Mouse (Mus musculus) granulocyte monocyte progenitor cell, adult 5-6 weeks (primary cell): ENCODE measurements around the gene Slc7a5. TPM values are rescaled to one million over a fixed set of nuclear protein-coding genes. Genes with fewer than 3 reads are reported as not detected.

ENCODE experiments used
- ATAC-seq: replicated peaks from 2 replicates; pipeline ENCODE4 v1.8.0; 2016; ENCODE audit warnings: mild to moderate bottlenecking, moderate TSS enrichment, inconsistent platforms; ENCODE audit not compliant: poor library complexity, severe bottlenecking
- total RNA-seq, 2 experiments: library from RNA; stranded (forward) in 1 of 2; stranded (reverse) in 1 of 2; fragments of 200-712, 200-1000 nt in 1 of 2; fragments of >200 nt in 1 of 2; fragmentation: Nextera tagmentation in 1 of 2; gene quantifications; 2 replicates each; pipeline ENCODE4 v1.2.3; 2014 to 2017

The Slc7a5 gene
- total RNA-seq, 2 experiments from 2014 or later = 22.8 to 63.6 TPM

GRCm38 (mm10) chr8:121911400-121911799, 3.9 kb upstream of the Slc7a5 start:
- ATAC-seq = no peak

GRCm38 (mm10) chr8:121909663-121910062, 2.2 kb upstream of the Slc7a5 start:
- no peak for ATAC-seq

DNA sequence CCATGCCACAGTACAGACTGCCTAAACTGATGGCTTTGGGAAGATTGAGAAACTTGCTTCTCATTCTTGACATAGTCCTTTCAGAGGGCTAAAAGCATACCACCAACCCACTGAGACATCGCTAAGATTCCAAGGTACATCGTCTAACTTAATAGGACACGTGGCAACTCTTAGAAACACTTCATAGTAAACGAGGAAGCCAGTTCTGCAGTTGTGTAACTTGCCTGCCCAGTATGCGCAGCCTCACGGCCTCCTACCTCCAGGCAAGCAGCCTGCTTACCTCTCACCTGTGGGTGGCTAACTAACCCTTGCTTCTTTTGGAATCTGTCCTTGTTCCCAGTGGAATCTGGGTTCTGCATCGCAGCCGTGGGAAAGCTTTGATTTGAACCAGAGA, 1.7 kb upstream of the Slc7a5 start:
- ATAC-seq = no peak

DNA sequence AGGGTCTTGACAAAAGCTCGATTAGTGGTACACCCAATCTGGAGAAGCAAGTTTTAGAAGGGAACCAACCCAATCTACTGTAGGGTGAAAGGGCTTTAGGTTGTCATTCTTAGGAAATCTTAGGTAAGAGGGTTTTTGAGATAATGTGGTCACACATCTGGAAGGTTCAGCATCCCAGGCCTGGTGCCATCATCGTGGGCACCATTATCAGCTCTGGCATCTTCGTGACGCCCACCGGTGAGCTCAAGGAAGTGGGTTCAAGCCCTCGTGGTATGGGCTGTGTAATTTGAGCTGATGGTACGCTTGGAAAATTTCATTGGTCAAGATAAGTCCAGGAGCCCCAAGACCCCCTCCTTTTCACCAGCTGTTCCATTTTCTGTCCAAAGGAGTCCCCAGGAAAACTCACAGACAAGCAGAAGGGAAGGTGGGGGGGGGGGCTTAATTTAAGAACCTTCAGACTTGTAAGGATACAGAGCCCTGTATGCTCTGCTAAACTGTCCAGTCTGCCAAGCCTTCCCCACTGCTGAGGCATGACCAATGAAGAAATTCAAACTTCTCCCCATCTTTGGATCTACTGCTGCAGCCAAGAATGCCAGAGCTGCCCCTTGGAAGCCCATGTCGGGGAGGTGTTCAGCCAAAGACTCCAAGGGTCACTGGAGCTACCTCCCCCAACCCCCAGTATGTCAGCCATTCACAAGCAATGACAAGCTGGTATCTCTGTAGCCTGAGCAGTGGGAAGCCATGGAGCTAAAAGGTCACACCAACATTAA, 1.1 kb upstream of the Slc7a5 start:
- no peak for ATAC-seq

- peak; percentile 33 for ATAC-seq
Measured at GRCm38 (mm10) chr8:121906542-121907512, 667 bp downstream of the Slc7a5 start.

- no peak for ATAC-seq
Measured at GRCm38 (mm10) chr8:121905864-121906263, 1.6 kb downstream of the Slc7a5 start.

- no peak for ATAC-seq
Measured at GRCm38 (mm10) chr8:121905420-121905819, 2.1 kb downstream of the Slc7a5 start.

DNA sequence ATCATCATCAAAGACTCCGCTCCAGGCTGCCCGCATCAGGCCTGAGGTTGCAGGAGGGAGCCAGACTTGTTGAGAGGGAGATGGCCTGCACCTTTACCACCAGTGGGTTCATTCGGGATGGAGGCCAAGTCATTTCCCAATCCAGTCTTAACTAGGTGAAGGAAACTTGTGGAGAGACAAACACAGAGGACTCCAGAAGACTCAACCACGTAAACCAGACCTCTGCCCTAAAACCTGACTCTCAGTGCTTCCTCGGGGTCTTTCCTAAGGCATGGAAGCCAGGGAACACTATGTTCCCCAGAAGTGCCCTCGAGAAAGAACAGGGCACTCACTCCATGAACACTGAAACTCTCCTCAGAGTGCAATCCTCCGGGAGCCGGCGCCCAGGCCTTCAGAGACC, 2.5 kb downstream of the Slc7a5 start:
- ATAC-seq = no peak

DNA sequence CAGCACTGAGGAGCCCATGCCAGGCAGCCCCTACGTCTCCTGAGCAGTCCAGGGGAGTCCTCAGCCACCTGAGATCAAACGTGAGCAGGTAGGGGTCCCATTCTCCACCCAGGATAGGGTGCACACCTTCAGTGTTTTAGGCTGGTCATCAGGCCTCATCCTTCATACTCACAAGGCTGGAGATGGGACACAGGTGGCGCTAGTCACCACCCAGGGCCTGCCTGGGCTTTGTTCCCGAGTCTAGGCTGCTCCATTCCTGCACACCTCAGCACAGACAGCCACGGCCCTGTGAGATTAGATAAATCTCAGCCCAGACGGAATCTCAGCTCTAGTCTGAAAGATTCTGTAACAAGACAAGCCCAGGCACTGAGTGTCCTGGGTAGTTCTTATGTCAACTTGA, 3.5 kb downstream of the Slc7a5 start:
- ATAC-seq = no peak

GRCm38 (mm10) chr8:121901498-121902236, 5.8 kb downstream of the Slc7a5 start:
- ATAC-seq = no peak

DNA sequence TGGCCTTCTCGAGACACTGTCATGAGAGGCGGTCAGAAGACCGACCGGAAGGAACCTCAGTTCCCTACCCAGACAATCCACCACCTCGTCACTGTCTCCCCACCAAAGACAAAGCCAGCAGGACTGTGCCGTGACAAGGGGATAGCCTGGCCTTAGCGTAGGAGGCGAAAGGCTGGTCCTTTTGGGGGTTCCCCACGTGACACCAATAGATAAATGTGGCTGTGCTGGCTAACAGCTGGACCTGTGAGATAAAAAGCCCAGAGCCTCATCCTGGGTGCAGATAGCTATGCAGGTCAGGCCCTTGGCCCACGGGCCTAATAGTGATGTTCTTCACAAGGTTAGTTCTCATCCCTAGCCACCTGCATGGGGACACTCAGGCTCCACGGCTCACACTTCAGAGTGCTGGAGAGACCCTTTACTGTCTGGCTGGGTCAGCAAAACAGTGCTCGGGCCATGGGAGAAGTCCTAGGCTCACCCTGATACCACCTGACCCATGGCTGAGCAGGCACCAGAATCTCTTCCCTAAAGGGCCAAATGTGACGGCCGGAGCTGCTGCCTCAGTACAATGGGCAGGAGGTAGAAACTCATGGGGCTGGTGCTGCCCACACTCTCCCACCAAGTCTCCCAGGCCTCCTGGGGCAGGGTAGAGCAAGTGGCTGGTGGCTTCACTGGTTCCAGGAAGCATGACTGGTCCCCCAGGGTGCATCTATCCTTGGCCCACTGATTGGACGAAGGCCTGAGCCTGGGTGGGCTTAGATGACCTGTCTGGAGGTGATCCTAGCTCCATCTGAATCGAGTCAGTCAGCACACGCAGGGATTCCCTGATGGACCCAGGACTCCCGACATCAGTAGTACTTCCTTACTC, 8.1 kb downstream of the Slc7a5 start:
- ATAC-seq = no peak

DNA sequence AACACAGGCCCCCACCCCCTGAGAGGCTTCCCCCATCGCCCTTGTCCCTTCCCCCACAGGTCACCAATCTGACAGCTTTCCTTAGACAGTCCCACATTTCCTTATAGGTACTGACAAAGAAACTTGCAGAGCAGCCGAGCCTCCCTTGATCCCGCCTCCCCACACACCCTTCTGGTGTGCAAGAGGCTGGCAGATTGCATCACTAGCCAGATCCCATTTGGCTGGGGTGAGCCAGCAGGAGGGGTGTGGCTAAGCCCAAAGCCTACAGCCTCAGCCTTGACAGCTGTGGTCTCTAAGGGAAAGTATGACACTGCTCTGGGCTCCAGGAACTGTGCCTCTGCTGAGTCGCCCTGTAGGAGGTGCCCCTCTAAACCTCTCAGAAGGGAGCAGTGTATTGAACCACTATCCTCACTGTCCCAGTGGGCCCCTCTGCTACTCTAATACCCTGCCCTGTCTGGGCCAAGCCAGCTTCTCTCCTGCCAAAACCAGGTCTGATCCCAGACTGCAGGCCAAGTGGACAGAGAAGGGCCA, 9.0 kb downstream of the Slc7a5 start:
- peak; percentile 94 for ATAC-seq

GRCm38 (mm10) chr8:121897871-121898381, 9.6 kb downstream of the Slc7a5 start:
- peak; percentile 56 for ATAC-seq

DNA sequence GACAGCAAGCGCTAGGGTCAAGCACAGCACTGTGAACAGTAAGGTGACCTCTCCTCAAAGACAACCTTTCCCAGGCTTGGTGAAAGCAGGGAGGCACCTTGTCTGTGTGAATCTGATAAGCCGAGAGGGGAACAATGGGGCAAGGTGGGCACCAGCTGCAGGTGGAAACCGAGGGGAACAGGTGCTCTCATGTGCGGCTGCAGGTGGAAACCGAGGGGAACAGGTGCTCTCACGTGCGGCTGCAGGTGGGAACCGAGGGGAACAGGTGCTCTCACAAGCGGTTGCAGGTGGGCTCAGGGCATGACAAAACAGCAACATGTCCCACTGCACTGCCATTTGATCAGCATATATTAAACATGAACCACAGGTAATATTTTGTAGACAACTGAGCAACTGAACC, 10.3 kb downstream of the Slc7a5 start:
- ATAC-seq = no peak

- no peak for ATAC-seq
Measured at GRCm38 (mm10) chr8:121896476-121897145, 10.9 kb downstream of the Slc7a5 start.

- ATAC-seq = no peak
Measured at GRCm38 (mm10) chr8:121895910-121896309, 11.6 kb downstream of the Slc7a5 start.

DNA sequence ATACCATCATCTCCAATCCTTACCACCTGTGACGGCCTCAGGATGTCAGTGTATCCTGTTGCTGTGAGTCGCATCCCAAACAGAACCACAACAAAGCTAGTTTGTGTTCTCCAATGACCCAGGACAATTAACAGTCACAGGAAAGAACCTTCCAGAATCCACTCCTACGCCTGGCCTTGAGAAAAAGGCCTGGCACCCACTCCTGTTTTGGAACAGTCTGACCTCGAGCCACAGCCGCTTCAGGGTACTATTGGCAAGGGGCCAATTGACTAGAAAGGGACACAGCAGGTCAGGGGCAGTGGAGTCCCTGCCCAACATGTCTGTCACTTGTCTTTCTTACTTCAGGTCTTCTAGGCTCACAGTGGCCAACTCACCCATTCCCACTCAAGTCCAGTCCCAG, 14.6 kb downstream of the Slc7a5 start:
- ATAC-seq = no peak
